Mouse (Mus musculus): ENCODE results near the gene Yipf3. TPM values are rescaled to one million over a fixed set of nuclear protein-coding genes. Genes with fewer than 3 reads are reported as not detected.

The Yipf3 gene
- polyA plus RNA-seq (2015; fragmentation: Nextera tagmentation; extraction: Ambion mirVana) = 102 and 118 TPM in 2 replicates

DNA sequence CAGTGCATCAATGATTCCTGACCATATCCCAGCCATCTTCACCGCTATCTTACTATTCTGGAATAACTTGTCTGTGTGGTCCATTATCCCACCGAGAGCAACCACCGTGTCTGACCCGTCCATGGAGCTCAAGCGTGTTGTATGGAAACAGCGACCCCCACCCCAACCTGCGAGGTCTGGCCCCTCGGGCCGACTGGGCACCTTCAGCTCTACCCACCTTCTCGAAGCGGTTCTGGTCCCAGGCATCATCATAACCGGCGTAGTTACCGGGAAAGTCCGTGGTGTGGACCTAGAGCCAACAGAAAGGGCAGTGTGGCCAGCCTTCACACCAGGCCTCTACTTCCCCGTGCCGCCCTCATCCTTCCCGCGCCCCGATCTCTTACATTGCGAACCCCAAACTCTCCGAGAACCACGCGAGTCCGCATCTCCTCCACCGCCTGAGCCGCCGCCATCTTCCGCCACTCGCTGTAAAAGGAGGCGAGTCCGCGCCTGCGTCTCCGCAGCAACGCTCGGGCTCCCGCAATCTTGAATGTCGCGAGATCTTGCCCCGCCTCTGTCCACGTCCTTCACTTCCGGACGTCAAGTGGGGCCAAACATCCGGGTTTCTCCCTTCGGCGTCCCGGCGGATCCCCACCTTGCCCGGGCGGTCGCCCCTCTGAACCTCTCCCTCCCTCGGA lies at the start of gene Yipf3, which contains the start of gene Polr1c:
TSS of gene Yipf3 (plus strand) at position 569 of the 677 bp plus-strand sequence.
TSS of gene Polr1c (minus strand) at position 543 of the 677 bp plus-strand sequence.
- under 1% methylated on average over 53 of the region's 53 CpGs for WGBS
- H3K27me3 ChIP-seq = no peaks in the 10 kb centered on the region
- H3K27ac ChIP-seq = peak within 1 kb of the TSS; percentile 81
- peak; percentile 85 for ATAC-seq (ENCODE audit: borderline replicate concordance, extremely low read depth, low FRiP score, low TSS enrichment)
- H3K9me3 ChIP-seq = no peaks in the 10 kb centered on the region
- peak within 1 kb of the TSS; percentile 89 for H3K4me2 ChIP-seq
- peak within 1 kb of the TSS; percentile 99 for H3K9ac ChIP-seq
- H3K4me1 ChIP-seq = peaks cover 33% of the 10 kb centered on the region
- H3K4me3 ChIP-seq = peak within 1 kb of the TSS; percentile 87
- H3K36me3 ChIP-seq = peaks cover 66% of the 10 kb centered on the region

DNA sequence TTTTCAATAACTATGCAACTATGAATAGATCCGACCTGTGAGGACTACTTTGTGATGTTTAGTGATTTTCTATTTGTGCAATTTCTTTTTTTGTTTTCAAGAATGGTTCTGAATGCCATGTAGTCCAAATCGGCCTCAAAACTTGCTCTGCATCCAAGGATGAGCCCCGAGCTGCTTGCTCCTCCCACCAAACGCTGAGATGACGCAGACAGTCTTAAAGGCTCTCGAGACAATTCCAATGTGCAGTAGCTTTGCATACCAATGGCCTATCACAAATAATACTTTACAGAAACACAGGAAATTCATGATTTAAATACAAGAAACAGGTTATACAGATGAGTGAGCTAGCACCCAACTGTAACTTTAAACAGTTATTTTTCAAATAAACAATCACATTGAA lies 46.7 kb upstream of the Yipf3 start:
- H3K27me3 ChIP-seq = no peaks in the 10 kb centered on the region
- peak overlapping the region; percentile 74 for H3K4me3 ChIP-seq
- H3K4me2 ChIP-seq = peak overlapping the region; percentile 78
- no peak for ATAC-seq (ENCODE audit: borderline replicate concordance, extremely low read depth, low FRiP score, low TSS enrichment)
- H3K36me3 ChIP-seq = peaks cover 34% of the 10 kb centered on the region
- H3K9me3 ChIP-seq = no peaks in the 10 kb centered on the region
- H3K4me1 ChIP-seq = peaks cover 28% of the 10 kb centered on the region
- no peak overlapping the region for H3K27ac ChIP-seq
- WGBS = 43% methylated on average over 6 of the region's 6 CpGs
- peak overlapping the region; percentile 65; the same call in 1 of the 2 replicates for H3K9ac ChIP-seq

DNA sequence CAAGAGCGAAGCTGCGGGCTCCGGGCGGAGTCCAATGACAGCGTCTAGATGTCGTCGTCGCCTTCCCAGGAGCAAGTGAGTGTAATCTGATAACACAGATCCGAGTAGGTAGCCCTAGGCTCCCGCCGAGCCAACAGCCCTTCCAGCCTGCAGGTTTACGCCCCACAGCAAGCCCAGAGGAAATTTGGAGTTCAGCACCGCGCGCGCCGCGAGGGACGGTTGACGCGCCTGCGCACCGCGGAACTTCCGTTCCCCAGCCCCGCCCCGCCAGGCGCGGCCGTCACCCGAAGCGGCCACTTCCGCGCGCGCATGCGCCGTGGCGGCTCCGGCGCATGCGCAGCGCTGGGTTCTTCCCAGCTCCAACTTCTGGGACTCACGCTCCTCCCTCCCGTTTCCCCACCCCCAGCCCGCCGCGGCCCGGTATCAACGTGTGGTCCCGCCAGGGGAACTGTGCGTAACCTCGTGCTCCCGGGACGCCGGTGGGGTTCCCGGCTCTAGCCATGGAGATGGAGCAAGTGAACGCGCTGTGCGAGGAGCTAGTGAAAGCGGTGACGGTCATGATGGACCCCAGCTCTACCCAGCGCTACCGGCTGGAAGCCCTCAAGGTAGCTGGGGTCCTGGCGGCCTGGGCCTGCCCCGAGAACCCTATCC lies 45.3 kb upstream of the Yipf3 start, which contains the start of the genes Polh and Xpo5:
TSS of gene Polh (minus strand) at position 225 of the 651 bp plus-strand sequence.
TSS of gene Xpo5 (plus strand) at position 362 of the 651 bp plus-strand sequence.
- peak within 1 kb of the TSS; percentile 74 for H3K4me3 ChIP-seq
- H3K36me3 ChIP-seq = peaks cover 34% of the 10 kb centered on the region
- peaks cover 28% of the 10 kb centered on the region for H3K4me1 ChIP-seq
- peak within 1 kb of the TSS; percentile 85 for H3K27ac ChIP-seq
- WGBS = under 1% methylated on average over 61 of the region's 66 CpGs
- no peaks in the 10 kb centered on the region for H3K27me3 ChIP-seq
- H3K4me2 ChIP-seq = peak within 1 kb of the TSS; percentile 80
- H3K9me3 ChIP-seq = no peaks in the 10 kb centered on the region
- H3K9ac ChIP-seq = peak within 1 kb of the TSS; percentile 79
- peak; percentile 96 for ATAC-seq (ENCODE audit: borderline replicate concordance, extremely low read depth, low FRiP score, low TSS enrichment)

DNA sequence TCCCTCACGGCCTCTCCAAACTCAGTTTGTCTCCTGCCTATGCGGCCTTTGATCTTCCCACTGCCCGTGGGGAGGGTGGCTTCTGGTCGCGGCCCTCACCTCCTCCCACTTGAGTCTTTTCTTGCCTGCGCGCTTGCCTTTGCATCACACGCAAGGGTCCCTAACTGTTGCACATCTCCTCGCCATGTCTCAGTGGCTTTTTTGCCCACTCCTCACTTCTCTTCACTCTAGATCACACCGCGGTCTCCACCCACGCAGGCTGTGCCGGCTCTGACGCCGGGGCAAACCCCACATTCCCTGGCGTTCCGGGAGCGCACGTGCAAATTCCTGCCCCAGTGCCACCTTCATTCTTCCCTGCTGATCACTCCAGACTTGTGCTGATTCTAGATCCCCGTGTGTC lies 44.8 kb upstream of the Yipf3 start:
- WGBS = under 1% methylated on average over 20 of the region's 20 CpGs
- peaks cover 28% of the 10 kb centered on the region for H3K4me1 ChIP-seq
- peak overlapping the region; percentile 79 for H3K9ac ChIP-seq
- H3K4me2 ChIP-seq = peak overlapping the region; percentile 80
- ATAC-seq (ENCODE audit: borderline replicate concordance, extremely low read depth, low FRiP score, low TSS enrichment) = no peak
- H3K9me3 ChIP-seq = no peaks in the 10 kb centered on the region
- H3K27me3 ChIP-seq = no peaks in the 10 kb centered on the region
- peak overlapping the region; percentile 62 for H3K27ac ChIP-seq
- peak overlapping the region; percentile 74 for H3K4me3 ChIP-seq
- H3K36me3 ChIP-seq = peaks cover 35% of the 10 kb centered on the region

DNA sequence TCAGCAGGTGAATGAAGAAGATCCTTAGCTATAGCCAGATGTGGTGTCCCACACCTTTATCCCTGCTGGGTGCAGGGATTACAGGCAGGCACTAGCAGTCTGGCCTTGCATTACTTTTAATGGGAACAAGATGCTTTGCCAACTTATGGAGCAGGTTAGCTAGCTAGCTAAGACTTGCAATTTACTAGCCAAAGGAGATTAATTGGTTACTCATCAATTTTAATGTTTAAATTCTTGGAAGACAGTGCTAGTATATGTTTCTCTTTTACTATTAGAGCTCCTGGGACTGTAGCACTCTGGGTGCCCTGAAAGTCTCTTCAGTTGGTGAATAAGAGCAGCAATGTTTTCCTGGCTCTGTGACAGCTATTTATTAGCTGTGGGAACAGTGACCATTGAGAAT lies 41.2 kb upstream of the Yipf3 start:
- Histone ChIP-seq H3K36me3 (peaks cover 53% of the 10 kb centered on the region), H3K27me3 (no peaks in the 10 kb centered on the region), H3K9me3 (no peaks in the 10 kb centered on the region), H3K4me3 (no peak overlapping the region), H3K9ac (no peak overlapping the region), H3K4me1 (peaks cover 15% of the 10 kb centered on the region), H3K4me2 (no peak overlapping the region), H3K27ac (no peak overlapping the region)
- ATAC-seq (ENCODE audit: borderline replicate concordance, extremely low read depth, low FRiP score, low TSS enrichment) = no peak

DNA sequence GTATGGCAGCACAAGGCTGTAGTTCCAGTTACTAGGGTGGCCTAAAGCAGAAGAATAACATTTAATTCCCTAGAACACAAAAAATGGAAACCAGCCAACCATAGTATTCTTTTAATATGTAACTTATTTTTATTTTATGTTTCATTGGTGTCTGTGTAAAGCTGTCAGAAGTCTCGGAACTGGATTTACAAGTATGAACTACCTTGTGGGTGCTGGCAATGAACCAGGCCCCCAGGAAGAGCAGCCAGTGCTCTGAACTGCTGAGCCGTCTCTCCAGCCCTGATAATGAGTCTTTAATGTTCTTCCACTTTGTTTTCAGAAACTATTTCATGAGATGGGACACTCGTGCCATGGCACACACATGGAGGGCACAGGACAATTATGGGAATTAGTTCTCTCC lies 37.3 kb upstream of the Yipf3 start:
- H3K9me3 ChIP-seq = no peaks in the 10 kb centered on the region
- ATAC-seq (ENCODE audit: borderline replicate concordance, extremely low read depth, low FRiP score, low TSS enrichment) = no peak
- H3K27me3 ChIP-seq = no peaks in the 10 kb centered on the region
- no peak overlapping the region for H3K9ac ChIP-seq
- H3K27ac ChIP-seq = no peak overlapping the region
- H3K4me1 ChIP-seq = no peaks in the 10 kb centered on the region
- no peak overlapping the region for H3K4me3 ChIP-seq
- 88% methylated on average over 3 of the region's 3 CpGs for WGBS
- H3K4me2 ChIP-seq = no peak overlapping the region
- peaks cover 86% of the 10 kb centered on the region for H3K36me3 ChIP-seq

DNA sequence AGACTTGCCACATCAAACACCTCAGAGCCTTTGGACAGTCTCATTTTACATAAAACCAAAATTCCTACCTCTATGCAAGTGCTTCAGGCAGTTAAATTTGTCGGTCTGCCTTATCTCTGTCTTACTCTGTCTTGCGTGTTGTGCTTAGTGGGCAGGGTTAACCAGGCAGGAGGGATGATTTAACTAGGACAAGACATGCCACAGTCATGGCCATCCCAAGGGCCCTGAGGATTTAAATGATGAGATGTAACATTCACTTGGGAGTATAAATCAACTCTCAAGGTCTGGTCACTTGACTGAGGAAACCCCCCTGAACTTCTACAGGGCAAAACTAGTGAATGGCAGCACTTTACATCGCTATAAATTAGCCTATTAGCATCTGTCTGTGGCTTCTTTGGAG lies 26.3 kb upstream of the Yipf3 start:
- no peak for ATAC-seq (ENCODE audit: borderline replicate concordance, extremely low read depth, low FRiP score, low TSS enrichment)
- H3K9ac ChIP-seq = no peak overlapping the region
- H3K4me2 ChIP-seq = no peak overlapping the region
- no peaks in the 10 kb centered on the region for H3K9me3 ChIP-seq
- H3K4me3 ChIP-seq = no peak overlapping the region
- H3K27ac ChIP-seq = no peak overlapping the region
- no peaks in the 10 kb centered on the region for H3K4me1 ChIP-seq
- H3K36me3 ChIP-seq = peaks cover 97% of the 10 kb centered on the region
- WGBS = 85% methylated on average over 3 of the region's 3 CpGs
- no peaks in the 10 kb centered on the region for H3K27me3 ChIP-seq

DNA sequence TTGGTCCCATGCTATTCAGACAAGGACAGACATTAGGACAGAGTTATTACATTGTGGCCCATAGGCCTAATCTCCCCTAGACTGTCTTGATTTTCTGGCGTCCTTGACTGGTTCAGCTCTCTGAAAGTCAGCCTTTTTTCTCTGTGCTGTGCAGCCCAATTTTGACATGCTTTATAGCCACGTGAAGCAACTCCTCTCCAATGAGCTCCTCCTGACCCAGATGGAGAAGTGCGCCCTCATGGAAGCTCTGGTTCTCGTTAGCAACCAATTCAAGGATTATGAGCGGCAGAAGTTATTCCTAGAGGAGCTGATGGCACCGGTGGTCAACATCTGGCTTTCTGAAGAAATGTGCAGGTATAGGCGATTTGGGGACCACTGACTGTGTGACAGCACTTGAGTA lies 20.3 kb upstream of the Yipf3 start:
- H3K27me3 ChIP-seq = no peaks in the 10 kb centered on the region
- ATAC-seq (ENCODE audit: borderline replicate concordance, extremely low read depth, low FRiP score, low TSS enrichment) = no peak
- peaks cover 91% of the 10 kb centered on the region for H3K36me3 ChIP-seq
- H3K9me3 ChIP-seq = no peaks in the 10 kb centered on the region
- H3K9ac ChIP-seq = no peak overlapping the region
- H3K4me3 ChIP-seq = no peak overlapping the region
- WGBS = 82% methylated on average over 7 of the region's 7 CpGs
- no peaks in the 10 kb centered on the region for H3K4me1 ChIP-seq
- no peak overlapping the region for H3K4me2 ChIP-seq
- H3K27ac ChIP-seq = no peak overlapping the region

DNA sequence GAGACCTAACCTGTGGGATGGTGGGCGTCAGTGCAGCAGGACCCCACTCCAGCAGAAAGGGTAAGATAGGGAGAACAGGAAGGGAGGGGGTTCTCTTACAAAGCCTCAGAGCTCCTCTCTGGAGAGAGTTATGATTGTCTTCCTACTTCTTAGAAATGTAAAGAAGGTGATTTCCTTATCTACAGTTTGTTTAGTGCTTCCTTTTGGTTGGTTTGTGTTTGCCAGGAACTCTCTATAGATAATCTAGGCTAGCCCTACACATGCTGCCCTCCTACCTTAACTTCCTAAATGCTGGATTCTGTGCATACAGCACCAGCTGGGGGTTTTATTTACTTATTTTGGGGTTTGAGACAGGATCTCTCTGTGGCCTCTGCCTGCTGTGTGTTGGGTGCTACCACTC lies 11.8 kb upstream of the Yipf3 start:
- Histone ChIP-seq H3K27ac (no peak overlapping the region), H3K9me3 (no peaks in the 10 kb centered on the region), H3K4me3 (no peak overlapping the region), H3K4me2 (no peak overlapping the region), H3K9ac (no peak overlapping the region), H3K36me3 (peaks cover 78% of the 10 kb centered on the region), H3K27me3 (no peaks in the 10 kb centered on the region), H3K4me1 (no peaks in the 10 kb centered on the region)
- no peak for ATAC-seq (ENCODE audit: borderline replicate concordance, extremely low read depth, low FRiP score, low TSS enrichment)
- 74% methylated on average over 1 of the region's 1 CpGs for WGBS

DNA sequence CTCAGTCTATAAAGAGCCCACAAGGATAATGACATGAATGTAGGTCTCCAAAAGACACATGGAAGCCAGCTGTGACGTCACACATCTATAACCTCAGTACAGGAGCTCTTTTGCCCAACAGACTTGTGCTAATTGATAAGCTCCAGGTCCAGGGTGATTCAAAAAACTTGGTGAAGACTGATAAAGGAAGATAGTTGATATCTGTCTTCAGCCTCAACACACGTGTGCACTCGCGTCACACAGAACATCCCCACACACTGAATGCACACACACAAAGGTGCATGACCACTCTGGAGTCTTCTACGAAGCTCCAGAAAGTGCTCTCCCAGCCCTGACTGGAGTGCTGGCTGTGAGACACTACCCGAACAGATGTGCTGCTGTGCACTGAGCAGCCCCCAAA lies 10.8 kb upstream of the Yipf3 start:
- no peaks in the 10 kb centered on the region for H3K27me3 ChIP-seq
- H3K4me3 ChIP-seq = no peak overlapping the region
- H3K4me1 ChIP-seq = no peaks in the 10 kb centered on the region
- WGBS = 92% methylated on average over 6 of the region's 6 CpGs
- H3K9ac ChIP-seq = no peak overlapping the region
- peaks cover 81% of the 10 kb centered on the region for H3K36me3 ChIP-seq
- H3K27ac ChIP-seq = no peak overlapping the region
- no peaks in the 10 kb centered on the region for H3K9me3 ChIP-seq
- H3K4me2 ChIP-seq = no peak overlapping the region
- no peak for ATAC-seq (ENCODE audit: borderline replicate concordance, extremely low read depth, low FRiP score, low TSS enrichment)

DNA sequence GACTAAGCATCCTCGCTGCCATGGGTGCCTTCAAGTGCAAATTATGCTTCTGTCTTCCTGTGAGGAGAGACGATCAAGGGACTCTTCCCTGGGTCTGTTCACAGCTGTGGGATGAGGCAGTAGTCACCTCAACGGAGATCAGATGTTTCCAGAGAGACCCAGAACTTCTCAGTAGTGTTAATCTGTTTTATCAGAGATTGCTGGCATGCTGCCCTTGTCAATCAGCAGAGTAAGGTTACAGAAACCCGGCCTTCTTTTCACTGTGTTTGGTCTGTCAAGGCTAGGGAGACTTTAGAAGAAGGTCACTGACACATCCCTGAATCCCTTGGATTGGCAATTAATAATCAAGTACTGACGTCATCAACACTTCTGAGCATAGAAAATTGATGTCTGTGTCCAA lies 10.4 kb upstream of the Yipf3 start:
- 68% methylated on average over 5 of the region's 5 CpGs for WGBS
- Histone ChIP-seq H3K27me3 (no peaks in the 10 kb centered on the region), H3K27ac (no peak overlapping the region), H3K4me2 (no peak overlapping the region), H3K9ac (no peak overlapping the region), H3K36me3 (peaks cover 82% of the 10 kb centered on the region), H3K9me3 (no peaks in the 10 kb centered on the region), H3K4me1 (peaks cover 3% of the 10 kb centered on the region; the same call in 1 of the 2 replicates), H3K4me3 (no peak overlapping the region)
- no peak for ATAC-seq (ENCODE audit: borderline replicate concordance, extremely low read depth, low FRiP score, low TSS enrichment)

DNA sequence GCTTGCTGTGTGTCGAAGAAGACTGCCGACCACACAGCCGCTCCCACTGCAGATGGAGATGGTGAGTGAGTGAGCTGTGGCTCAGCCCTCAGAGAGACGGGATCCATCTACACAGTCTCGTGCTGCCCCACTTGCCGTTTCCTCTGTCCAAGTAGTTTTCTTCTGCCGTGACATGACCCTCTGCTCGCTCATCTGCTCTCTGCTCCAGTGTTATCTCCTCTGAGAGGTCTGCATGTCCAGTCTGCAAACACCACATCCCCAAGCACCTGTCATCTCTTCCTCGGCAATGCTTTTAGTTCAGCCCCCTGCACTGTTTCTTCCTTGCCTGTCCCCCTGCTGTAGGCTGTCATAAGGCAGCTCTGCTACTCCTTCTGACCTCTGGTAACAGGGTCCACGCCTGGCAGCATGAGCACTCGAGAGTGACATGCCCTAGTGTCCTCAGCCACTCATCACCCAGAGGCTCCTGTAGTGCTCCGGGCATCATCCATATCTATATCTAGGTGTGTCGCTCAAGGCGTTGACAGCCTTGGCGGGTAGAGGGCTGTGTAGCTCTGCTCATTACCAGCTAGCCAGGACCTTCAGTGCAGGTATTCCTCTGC lies 8.3 kb upstream of the Yipf3 start:
- Histone ChIP-seq H3K4me1 (peaks cover 11% of the 10 kb centered on the region), H3K4me2 (no peak overlapping the region), H3K4me3 (no peak overlapping the region), H3K9me3 (no peaks in the 10 kb centered on the region), H3K9ac (no peak overlapping the region), H3K27me3 (no peaks in the 10 kb centered on the region), H3K27ac (no peak overlapping the region), H3K36me3 (peaks cover 89% of the 10 kb centered on the region)
- 76% methylated on average over 15 of the region's 15 CpGs for WGBS
- ATAC-seq (ENCODE audit: borderline replicate concordance, extremely low read depth, low FRiP score, low TSS enrichment) = no peak
